Mouse (Mus musculus) ovary, postnatal 10 days (tissue): ENCODE results near the gene Ints1.

ENCODE experiments used
- DNase-seq: peaks from one replicate; pipeline ENCODE4 v3.0.0; 2022; ENCODE audit warnings: low spot score

Gene Ints1

GRCm38 (mm10) chr5:139799801-139800590, 24.5 kb upstream of the Ints1 start:
- DNase-seq: no peak

GRCm38 (mm10) chr5:139799041-139799440, 23.6 kb upstream of the Ints1 start:
- DNase-seq: no peak

- no peak for DNase-seq
These were observed 22.9 kb upstream of the Ints1 start for GRCm38 (mm10) chr5:139798168-139798900.

- DNase-seq: peak; percentile 61
These were observed 22.1 kb upstream of the Ints1 start for GRCm38 (mm10) chr5:139797473-139798167.

GRCm38 (mm10) chr5:139796900-139797299, 21.4 kb upstream of the Ints1 start:
- DNase-seq: no peak

- DNase-seq: no peak
These were observed 20.6 kb upstream of the Ints1 start for GRCm38 (mm10) chr5:139796001-139796620.

GRCm38 (mm10) chr5:139794938-139795337, 19.5 kb upstream of the Ints1 start:
- no peak for DNase-seq

- no peak for DNase-seq
These were observed 18.7 kb upstream of the Ints1 start for GRCm38 (mm10) chr5:139794137-139794536.

GRCm38 (mm10) chr5:139793338-139794089, 18.0 kb upstream of the Ints1 start:
- DNase-seq: no peak

- DNase-seq: no peak
These were observed 17.5 kb upstream of the Ints1 start for GRCm38 (mm10) chr5:139792966-139793337.

GRCm38 (mm10) chr5:139792159-139792775, 16.8 kb upstream of the Ints1 start:
- no peak for DNase-seq

GRCm38 (mm10) chr5:139791227-139792158, 16.0 kb upstream of the Ints1 start, which contains the start of gene Mafk:
Mafk (plus strand) TSS chr5:139791513.
- DNase-seq: peak; percentile 88

GRCm38 (mm10) chr5:139789466-139789865, 14.0 kb upstream of the Ints1 start:
- no peak for DNase-seq

GRCm38 (mm10) chr5:139781406-139781805, 5.9 kb upstream of the Ints1 start:
- DNase-seq: no peak

- DNase-seq: no peak
These were observed 1.5 kb upstream of the Ints1 start for GRCm38 (mm10) chr5:139776966-139777365.

GRCm38 (mm10) chr5:139768216-139768615, 7.3 kb downstream of the Ints1 start:
- no peak for DNase-seq

- DNase-seq: no peak
These were observed 11.2 kb downstream of the Ints1 start for GRCm38 (mm10) chr5:139764296-139764695.

GRCm38 (mm10) chr5:139758096-139758495, 17.4 kb downstream of the Ints1 start:
- no peak for DNase-seq

- DNase-seq: no peak
These were observed 18.9 kb downstream of the Ints1 start for GRCm38 (mm10) chr5:139756586-139756985.

- no peak for DNase-seq
These were observed 19.3 kb downstream of the Ints1 start for GRCm38 (mm10) chr5:139756135-139756534.
